Mouse (Mus musculus): ENCODE measurements around the gene Pmm2.

Gene Pmm2

DNA sequence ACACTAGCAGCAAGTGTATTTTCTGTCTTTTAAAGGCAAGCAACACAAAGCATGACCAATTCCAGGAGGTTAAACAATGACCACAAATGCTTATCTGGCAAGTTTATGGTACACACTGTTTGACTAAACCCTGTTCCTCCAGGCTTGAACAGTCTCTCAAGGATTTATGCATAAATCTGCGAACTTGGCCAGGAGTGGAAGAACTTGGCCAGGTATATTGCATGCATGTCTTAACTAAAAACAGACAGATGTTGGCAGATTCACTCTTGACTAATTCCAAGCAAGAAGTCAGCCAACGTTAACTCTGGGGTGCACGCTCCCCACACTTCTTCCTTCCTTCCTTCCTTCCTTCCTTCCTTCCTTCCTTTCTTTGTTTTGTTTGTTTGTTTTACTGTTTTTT is 42.3 kb downstream of the Pmm2 start:
- no peak for DNase-seq (ENCODE audit: low spot score)

DNA sequence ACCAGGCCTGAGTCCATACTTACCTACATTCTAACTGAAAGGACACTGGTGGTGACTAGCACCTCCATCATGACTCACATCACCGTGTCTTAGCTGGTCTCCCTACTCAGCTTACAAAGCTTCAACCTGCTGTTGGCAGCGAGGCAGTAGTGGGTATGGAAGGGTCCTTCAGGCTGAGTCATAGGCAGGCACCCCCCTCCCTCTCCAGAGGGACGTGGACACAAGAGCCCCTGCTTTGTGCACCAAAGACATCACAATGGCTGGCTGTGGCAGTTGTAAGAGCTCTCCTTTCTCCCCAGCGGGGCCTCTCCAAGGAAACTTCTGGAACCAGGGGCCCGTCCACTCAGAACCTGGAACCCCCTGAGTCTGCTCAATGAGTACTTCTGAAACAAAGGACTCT is 43.0 kb downstream of the Pmm2 start, which contains the start of gene Gm5767:
TSS of gene Gm5767 (plus strand) at position 301 of the 400 bp plus-strand sequence.
- DNase-seq (ENCODE audit: low spot score) = no peak

DNA sequence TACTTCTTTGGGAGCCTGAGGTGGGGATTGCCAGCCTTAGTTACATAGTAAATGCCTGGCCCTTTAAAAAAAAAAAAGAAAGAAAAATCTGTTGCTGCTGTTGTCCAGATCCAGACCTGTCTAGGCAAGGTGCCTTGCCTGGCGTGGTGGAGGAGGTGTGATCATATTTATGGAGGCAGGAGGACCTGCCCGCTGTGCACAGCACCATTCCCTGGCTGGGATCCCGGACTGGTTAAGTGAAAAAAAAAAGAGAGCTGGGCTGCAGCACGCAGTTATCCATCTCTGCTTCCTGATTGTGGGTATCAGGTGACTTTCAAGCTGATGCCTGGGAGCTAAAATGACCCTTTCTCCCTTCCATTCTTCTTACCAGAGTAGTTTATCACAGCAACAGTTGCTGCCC is 47.6 kb downstream of the Pmm2 start:
- DNase-seq (ENCODE audit: low spot score) = no peak

DNA sequence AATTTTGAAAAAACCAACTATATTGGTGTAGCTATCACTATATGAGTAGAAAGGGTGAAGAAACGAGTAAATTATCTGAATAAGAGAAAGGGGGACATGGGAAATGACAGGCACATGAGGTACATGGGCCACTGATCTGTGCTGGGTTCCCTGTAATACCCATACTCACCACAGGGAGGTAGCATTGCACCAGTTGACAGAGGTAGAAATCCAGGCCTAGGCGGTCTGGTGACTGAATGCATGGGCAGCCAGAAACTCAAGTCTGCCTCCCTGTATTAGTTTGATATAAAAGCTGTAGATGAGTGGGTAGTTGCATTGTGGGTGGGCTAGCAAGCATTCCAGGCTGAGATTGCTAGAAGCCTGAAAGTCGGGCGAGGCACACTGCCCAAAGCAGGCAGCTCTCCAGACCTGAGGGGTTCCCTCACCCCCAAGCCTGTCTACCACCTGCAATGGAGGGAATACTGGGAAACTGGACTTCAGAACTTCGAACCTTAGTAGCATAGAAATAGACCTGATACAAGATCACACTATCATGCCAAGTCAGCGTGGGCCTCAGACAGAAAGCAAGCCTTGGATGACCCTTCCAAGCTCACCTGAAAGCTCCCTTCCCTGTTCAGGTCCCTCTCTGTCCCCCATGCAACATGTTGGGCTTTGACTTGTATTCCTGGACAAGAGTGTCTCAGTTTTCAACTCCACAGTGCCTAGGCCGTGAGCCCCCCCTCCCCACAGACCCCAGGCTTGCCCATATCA is 48.8 kb downstream of the Pmm2 start:
- DNase-seq (ENCODE audit: low spot score) = peak; percentile 90

DNA sequence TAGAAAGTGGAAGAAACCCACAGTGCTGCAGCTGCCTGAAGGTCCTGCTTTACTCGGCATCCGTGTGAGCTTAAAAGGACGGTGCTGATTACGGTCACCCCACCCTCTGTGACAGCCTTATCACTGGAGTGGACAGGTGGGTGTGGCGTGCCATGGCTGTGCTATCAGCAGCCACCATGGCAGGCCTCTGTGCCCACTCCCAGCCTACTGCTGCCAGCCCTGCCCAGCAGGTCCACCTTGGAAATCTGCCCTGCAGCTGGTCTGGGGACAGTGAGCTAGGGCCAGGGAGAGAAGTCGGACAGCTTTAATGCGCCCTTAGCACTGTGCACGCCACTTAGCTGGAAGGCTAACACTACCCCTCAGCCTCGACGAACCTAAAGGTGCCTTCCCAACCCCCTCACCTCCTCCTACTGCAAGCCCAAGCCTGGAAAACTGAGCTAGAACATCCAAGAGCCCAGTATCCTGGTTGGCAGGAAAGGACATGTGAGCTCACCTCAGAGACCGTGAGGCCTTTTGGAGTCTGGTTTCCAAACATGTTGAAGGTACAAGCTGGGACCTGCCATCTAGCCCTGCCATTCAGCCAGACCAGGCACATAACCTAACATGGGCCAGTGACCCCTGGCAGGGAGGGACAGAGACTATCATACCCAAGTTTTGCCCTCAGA is 49.5 kb downstream of the Pmm2 start:
- DNase-seq (ENCODE audit: low spot score) = no peak

DNA sequence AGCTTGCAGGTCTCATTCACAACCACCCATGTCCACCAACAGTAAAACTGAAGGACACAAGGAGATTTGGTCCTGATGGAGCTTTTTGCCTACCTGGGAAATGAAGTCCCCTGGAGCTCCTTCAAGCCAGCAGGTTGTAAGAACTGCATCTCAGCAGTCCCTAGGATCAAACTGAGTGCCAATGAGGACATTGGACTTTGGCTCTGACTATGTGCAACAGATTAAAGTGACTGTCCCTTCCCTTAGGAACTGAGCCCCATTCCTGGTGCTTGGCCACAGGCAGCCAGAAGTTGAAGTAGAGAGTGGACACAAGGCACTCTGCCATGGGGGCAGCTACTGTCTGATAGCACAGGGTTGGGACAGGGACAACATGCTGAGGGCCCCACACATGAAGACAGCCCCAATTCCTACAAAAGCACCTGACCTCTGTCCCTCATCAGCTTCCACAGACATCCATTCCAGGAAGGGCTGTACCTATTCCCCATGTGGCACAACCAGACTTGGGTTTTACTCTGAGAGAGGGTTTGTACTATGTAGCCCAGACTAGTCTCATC is 50.2 kb downstream of the Pmm2 start:
- no peak for DNase-seq (ENCODE audit: low spot score)

DNA sequence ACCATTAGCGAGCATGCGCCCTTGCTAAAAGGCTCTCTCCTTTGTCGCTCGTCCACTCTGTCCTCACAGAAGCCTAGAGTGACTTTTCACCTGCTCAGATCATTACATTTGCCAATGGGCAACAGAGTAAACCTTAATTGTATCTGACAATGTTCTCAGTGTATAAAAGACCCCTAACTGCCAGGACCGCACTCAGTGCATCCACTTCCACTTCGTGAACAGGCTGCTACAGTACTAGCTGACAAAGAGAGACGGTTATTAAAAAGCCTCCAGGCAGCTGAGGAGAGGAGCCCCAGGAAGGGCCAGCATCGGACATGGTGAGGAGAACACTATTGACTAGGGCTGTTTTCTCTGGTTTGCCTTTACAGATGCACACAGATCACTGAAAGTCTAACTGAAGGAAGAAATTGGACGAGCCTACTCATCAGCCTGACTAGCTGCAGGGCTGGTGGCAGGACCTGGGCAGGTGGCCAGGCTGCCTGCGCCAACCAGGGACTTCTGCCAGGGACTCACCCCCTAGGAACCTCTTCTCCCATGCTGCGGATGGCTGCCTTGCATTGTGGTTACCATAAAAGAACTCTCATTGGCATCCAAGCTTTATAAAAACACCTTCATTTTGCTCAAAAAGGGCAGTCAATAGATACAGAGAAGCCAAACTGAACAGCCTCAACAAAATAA is 52.6 kb downstream of the Pmm2 start:
- DNase-seq (ENCODE audit: low spot score) = peak; percentile 27

DNA sequence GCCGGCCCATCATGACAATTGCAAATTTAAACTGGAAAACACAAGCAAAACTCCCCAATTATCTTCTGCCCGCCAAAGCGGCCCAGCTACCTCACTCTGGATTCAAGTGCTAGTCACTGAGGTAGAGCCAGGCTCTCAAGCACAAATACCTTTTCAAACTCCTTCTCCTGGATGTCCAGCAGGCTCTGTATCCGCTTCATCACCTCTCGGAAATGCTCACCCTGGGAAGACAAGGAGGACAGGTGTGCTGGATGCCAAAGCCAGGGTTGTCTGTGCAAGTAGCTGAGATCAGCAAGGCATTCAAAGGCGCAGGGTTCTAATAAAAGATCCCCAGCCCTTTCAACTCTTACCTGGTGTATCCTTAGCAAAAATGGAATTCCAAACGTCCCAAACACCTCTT is 53.7 kb downstream of the Pmm2 start:
- no peak for DNase-seq (ENCODE audit: low spot score)

DNA sequence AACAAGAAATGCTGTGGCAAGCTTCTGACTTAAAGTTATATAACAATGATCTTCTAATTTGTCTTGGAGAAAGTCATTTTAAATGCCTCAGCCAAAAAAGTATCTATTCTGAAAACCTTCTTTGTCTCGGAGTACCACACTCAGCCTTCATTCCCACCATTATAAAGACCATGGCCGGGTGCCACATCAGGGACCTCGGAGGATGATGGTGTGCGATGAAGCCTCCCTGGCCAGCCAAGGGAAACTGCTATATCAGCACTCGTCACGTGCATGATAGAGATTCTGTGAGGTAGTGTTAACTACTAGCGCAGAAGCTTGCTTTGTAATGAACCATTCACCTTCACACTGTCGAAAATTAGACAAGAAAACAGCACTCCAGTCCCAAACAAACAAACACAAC is 62.1 kb downstream of the Pmm2 start:
- DNase-seq (ENCODE audit: low spot score) = no peak

DNA sequence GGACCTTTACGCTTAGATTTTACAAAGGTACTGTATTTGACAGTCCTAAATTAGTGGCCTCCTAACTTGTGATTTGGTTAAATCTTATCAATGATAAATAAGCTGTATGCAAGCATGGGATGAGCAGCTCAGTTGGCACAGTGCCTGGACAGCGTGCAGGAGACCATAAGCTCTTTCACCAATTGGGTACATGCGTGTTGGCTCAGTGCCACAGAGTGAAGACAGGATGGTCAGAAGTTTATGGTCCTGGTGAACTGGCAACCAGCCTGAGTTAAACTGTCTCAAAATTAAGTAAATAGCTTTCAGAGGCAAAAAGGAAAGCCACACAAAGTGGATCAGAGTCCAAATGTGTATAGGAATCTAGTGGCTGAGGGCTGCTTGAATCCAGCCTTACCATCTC is 63.1 kb downstream of the Pmm2 start:
- DNase-seq (ENCODE audit: low spot score) = no peak

DNA sequence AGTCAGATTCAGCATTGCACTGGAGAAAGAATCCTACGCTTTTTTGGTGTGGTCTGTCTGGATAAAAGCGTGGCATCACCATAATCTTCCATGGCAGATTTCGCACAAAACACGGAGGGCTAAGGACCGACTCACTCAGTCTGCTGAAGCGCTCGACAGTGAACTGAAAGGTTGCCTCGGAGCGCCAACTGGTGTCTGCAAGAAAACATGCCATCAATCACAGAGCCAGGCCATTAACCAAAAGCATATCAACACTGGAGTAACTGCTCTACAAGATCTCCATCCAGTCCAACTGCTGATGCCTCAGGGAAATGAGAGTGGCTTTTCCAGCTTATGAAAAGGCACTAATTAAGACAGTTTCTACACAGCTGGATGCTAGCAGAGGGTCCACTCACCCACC is 74.5 kb downstream of the Pmm2 start:
- no peak for DNase-seq (ENCODE audit: low spot score)
